Mouse (Mus musculus) limb, embryonic 15.5 days (tissue): ENCODE results near the gene Siah2. TPM values are rescaled to one million over a fixed set of nuclear protein-coding genes. Genes with fewer than 3 reads are reported as not detected.

Experiments used
- ATAC-seq: fragments of 200-750 bp; cut with Nextera tagmentation; 2 replicates; pipeline ENCODE4 v1.8.0; 2017; ENCODE audit warnings: low read depth, moderate TSS enrichment; ENCODE audit not compliant: insufficient number of reproducible peaks, low FRiP score, low TSS enrichment
- H3K27ac ChIP-seq: fragments of 300-500 bp; sonication (generic); 2 replicates; pipeline ENCODE4 v1.5.1; 2015; ENCODE audit warnings: moderate library complexity, mild to moderate bottlenecking, inconsistent platforms
- H3K27me3 ChIP-seq: fragments of 300-500 bp; sonication (generic); 2 replicates; pipeline ENCODE4 v1.6.1; 2015; ENCODE audit warnings: inconsistent platforms
- H3K36me3 ChIP-seq: fragments of 300-500 bp; sonication (generic); 2 replicates; pipeline ENCODE4 v1.6.1; 2015; ENCODE audit warnings: inconsistent platforms
- H3K4me1 ChIP-seq: fragments of 300-500 bp; sonication (generic); 2 replicates; pipeline ENCODE4 v1.6.1; 2015; ENCODE audit warnings: inconsistent platforms
- H3K4me2 ChIP-seq: fragments of 300-500 bp; sonication (generic); 2 replicates; pipeline ENCODE4 v1.6.1; 2015; ENCODE audit warnings: mild to moderate bottlenecking, inconsistent platforms
- H3K4me3 ChIP-seq: fragments of 300-500 bp; sonication (generic); 2 replicates; pipeline ENCODE4 v1.5.1; 2015; ENCODE audit warnings: mild to moderate bottlenecking, inconsistent platforms
- H3K9ac ChIP-seq: fragments of 300-500 bp; sonication (generic); 2 replicates; pipeline ENCODE4 v1.6.1; 2015; ENCODE audit warnings: inconsistent platforms
- H3K9me3 ChIP-seq: fragments of 300-500 bp; sonication (generic); 2 replicates; pipeline ENCODE4 v1.6.1; 2016; ENCODE audit warnings: inconsistent platforms
- WGBS: fragments of 180-500 bp; shearing (Covaris S2); methylation state at CpG from one replicate; pipeline ENCODE4 v1.1.7; 2015; 5-methylcytosine and 5-hydroxymethylcytosine counted together
- polyA plus RNA-seq: library from polyadenylated mRNA; unstranded; fragments of >200 nt; fragmentation: Nextera tagmentation; extraction: Ambion mirVana; gene quantifications from 2 replicates; pipeline ENCODE4 v1.2.1, GENCODE M21; 2015

The Siah2 gene
- polyA plus RNA-seq, 1 experiment from 2014 or later: 5.6 TPM

- Histone ChIP-seq H3K4me2 (no peak overlapping the region), H3K36me3 (no peaks in the 10 kb centered on the region), H3K27ac (no peak overlapping the region), H3K9ac (no peak overlapping the region), H3K9me3 (no peaks in the 10 kb centered on the region), H3K4me3 (no peak overlapping the region), H3K27me3 (no peaks in the 10 kb centered on the region), H3K4me1 (no peaks in the 10 kb centered on the region)
- peak; percentile 30; the same call in 1 of the 2 replicates for ATAC-seq
- WGBS: 55% methylated on average over 17 of the region's 17 CpGs
These were observed 36.7 kb downstream of the Siah2 start for GRCm38 (mm10) chr3:58655362-58656130.

GRCm38 (mm10) chr3:58653907-58654306 is 38.3 kb downstream of the Siah2 start:
- H3K4me1 ChIP-seq: no peaks in the 10 kb centered on the region
- H3K4me2 ChIP-seq: no peak overlapping the region
- H3K4me3 ChIP-seq: no peak overlapping the region
- no peaks in the 10 kb centered on the region for H3K27me3 ChIP-seq
- no peaks in the 10 kb centered on the region for H3K36me3 ChIP-seq
- no peak overlapping the region for H3K27ac ChIP-seq
- no peaks in the 10 kb centered on the region for H3K9me3 ChIP-seq
- no peak for ATAC-seq
- WGBS: 70% methylated on average over 5 of the region's 5 CpGs
- H3K9ac ChIP-seq: no peak overlapping the region

- H3K36me3 ChIP-seq: no peaks in the 10 kb centered on the region
- ATAC-seq: no peak
- H3K9me3 ChIP-seq: no peaks in the 10 kb centered on the region
- no peak overlapping the region for H3K27ac ChIP-seq
- no peak overlapping the region for H3K4me2 ChIP-seq
- H3K9ac ChIP-seq: no peak overlapping the region
- 75% methylated on average over 4 of the region's 4 CpGs for WGBS
- no peaks in the 10 kb centered on the region for H3K27me3 ChIP-seq
- no peaks in the 10 kb centered on the region for H3K4me1 ChIP-seq
- no peak overlapping the region for H3K4me3 ChIP-seq
These were observed 41.9 kb downstream of the Siah2 start for GRCm38 (mm10) chr3:58650328-58650727.

- no peak overlapping the region for H3K27ac ChIP-seq
- H3K36me3 ChIP-seq: no peaks in the 10 kb centered on the region
- no peak overlapping the region for H3K4me2 ChIP-seq
- no peak overlapping the region for H3K4me3 ChIP-seq
- no peaks in the 10 kb centered on the region for H3K9me3 ChIP-seq
- ATAC-seq: no peak
- WGBS: 76% methylated on average over 2 of the region's 2 CpGs
- H3K4me1 ChIP-seq: no peaks in the 10 kb centered on the region
- no peak overlapping the region for H3K9ac ChIP-seq
- H3K27me3 ChIP-seq: no peaks in the 10 kb centered on the region
These were observed 45.0 kb downstream of the Siah2 start for GRCm38 (mm10) chr3:58647179-58647578.

GRCm38 (mm10) chr3:58646180-58646579 is 46.0 kb downstream of the Siah2 start:
- H3K27me3 ChIP-seq: no peaks in the 10 kb centered on the region
- H3K4me1 ChIP-seq: no peaks in the 10 kb centered on the region
- H3K9me3 ChIP-seq: no peaks in the 10 kb centered on the region
- no peak overlapping the region for H3K4me3 ChIP-seq
- 81% methylated on average over 4 of the region's 4 CpGs for WGBS
- ATAC-seq: no peak
- H3K4me2 ChIP-seq: no peak overlapping the region
- H3K36me3 ChIP-seq: no peaks in the 10 kb centered on the region
- H3K9ac ChIP-seq: no peak overlapping the region
- H3K27ac ChIP-seq: no peak overlapping the region

GRCm38 (mm10) chr3:58636406-58637295 is 55.5 kb downstream of the Siah2 start, which contains the start of gene Erich6:
TSS of gene Erich6 (minus strand) at chr3:58637207.
- H3K4me2 ChIP-seq: peak within 1 kb of the TSS; percentile 89
- no peaks in the 10 kb centered on the region for H3K9me3 ChIP-seq
- H3K27ac ChIP-seq: no peak within 1 kb of the TSS
- ATAC-seq: peak; percentile 67; the same call in 1 of the 2 replicates
- no peaks in the 10 kb centered on the region for H3K36me3 ChIP-seq
- H3K4me1 ChIP-seq: peaks cover 9% of the 10 kb centered on the region; the same call in 1 of the 2 replicates
- peak within 1 kb of the TSS; percentile 34; the same call in 1 of the 2 replicates for H3K9ac ChIP-seq
- WGBS: 0% methylated on average over 34 of the region's 34 CpGs
- peak within 1 kb of the TSS; percentile 50 for H3K4me3 ChIP-seq
- H3K27me3 ChIP-seq: no peaks in the 10 kb centered on the region

GRCm38 (mm10) chr3:58631693-58632092 is 60.5 kb downstream of the Siah2 start:
- no peak for ATAC-seq
- no peaks in the 10 kb centered on the region for H3K36me3 ChIP-seq
- H3K27me3 ChIP-seq: no peaks in the 10 kb centered on the region
- WGBS: 83% methylated on average over 2 of the region's 2 CpGs
- H3K9ac ChIP-seq: no peak overlapping the region
- H3K4me1 ChIP-seq: peaks cover 6% of the 10 kb centered on the region; the same call in 1 of the 2 replicates
- no peak overlapping the region for H3K27ac ChIP-seq
- no peak overlapping the region for H3K4me3 ChIP-seq
- no peak overlapping the region for H3K4me2 ChIP-seq
- H3K9me3 ChIP-seq: no peaks in the 10 kb centered on the region

GRCm38 (mm10) chr3:58624981-58625380 is 67.2 kb downstream of the Siah2 start:
- Histone ChIP-seq H3K9me3 (no peaks in the 10 kb centered on the region), H3K27me3 (no peaks in the 10 kb centered on the region), H3K27ac (no peak overlapping the region), H3K36me3 (no peaks in the 10 kb centered on the region), H3K4me3 (no peak overlapping the region), H3K4me2 (no peak overlapping the region), H3K9ac (no peak overlapping the region), H3K4me1 (no peaks in the 10 kb centered on the region)
- 78% methylated on average over 4 of the region's 4 CpGs for WGBS
- no peak for ATAC-seq

Other genes with a start within 250 kb of the Siah2 start
- 46.8 and 49.6 TPM in 2 replicates for gene Eif2a, start 166.6 kb downstream of the Siah2 start, polyA plus RNA-seq
- gene Serp1, start 166.5 kb downstream of the Siah2 start, polyA plus RNA-seq: 191 and 192 TPM in 2 replicates
- 14.1 and 15.7 TPM in 2 replicates for gene Selenot, start 115.8 kb downstream of the Siah2 start, polyA plus RNA-seq
- 0.06 TPM in 1 of 2 replicates, not detected in the other for gene Erich6, start 55.2 kb downstream of the Siah2 start, polyA plus RNA-seq
- not detected in 2 replicates for gene Mindy4b-ps, start 129.9 kb upstream of the Siah2 start, polyA plus RNA-seq
- gene Clrn1, start 192.9 kb upstream of the Siah2 start, polyA plus RNA-seq: 0.20 and 0.22 TPM in 2 replicates